Mouse (Mus musculus): ENCODE measurements around the gene Lrrc4b. TPM values are rescaled to one million over a fixed set of nuclear protein-coding genes. Genes with fewer than 3 reads are reported as not detected.
A peak's percentile ranks its signal among the peaks of the same experiment; 100 is the strongest.

Gene Lrrc4b
- polyA plus RNA-seq, 1 experiment from 2014 or later: 0.87 TPM

- Histone ChIP-seq H3K9ac (no peak overlapping the region), H3K27ac (no peak overlapping the region), H3K4me3 (no peak overlapping the region), H3K27me3 (no peaks in the 10 kb centered on the region), H3K4me2 (no peak overlapping the region), H3K36me3 (no peaks in the 10 kb centered on the region), H3K9me3 (no peaks in the 10 kb centered on the region), H3K4me1 (no peaks in the 10 kb centered on the region)
- 78% methylated on average over 4 of the region's 4 CpGs for WGBS
- no peak for ATAC-seq (ENCODE audit: insufficient number of reproducible peaks, low FRiP score, low TSS enrichment, low read depth)
These were observed 17.7 kb upstream of the Lrrc4b start for GRCm38 (mm10) chr7:44411144-44411543.

- no peak overlapping the region for H3K4me2 ChIP-seq
- no peaks in the 10 kb centered on the region for H3K4me1 ChIP-seq
- no peaks in the 10 kb centered on the region for H3K27me3 ChIP-seq
- H3K36me3 ChIP-seq: no peaks in the 10 kb centered on the region
- no peaks in the 10 kb centered on the region for H3K9me3 ChIP-seq
- no peak for ATAC-seq (ENCODE audit: insufficient number of reproducible peaks, low FRiP score, low TSS enrichment, low read depth)
- no peak overlapping the region for H3K9ac ChIP-seq
- WGBS: 79% methylated on average over 6 of the region's 6 CpGs
- no peak overlapping the region for H3K27ac ChIP-seq
- no peak overlapping the region for H3K4me3 ChIP-seq
These were observed 15.5 kb upstream of the Lrrc4b start for GRCm38 (mm10) chr7:44413307-44413706.

- Histone ChIP-seq H3K27me3 (peaks cover 77% of the 10 kb centered on the region), H3K4me2 (peak overlapping the region; percentile 86), H3K36me3 (no peaks in the 10 kb centered on the region), H3K4me1 (peaks cover 23% of the 10 kb centered on the region), H3K9me3 (no peaks in the 10 kb centered on the region), H3K27ac (no peak overlapping the region), H3K9ac (no peak overlapping the region), H3K4me3 (peak overlapping the region; percentile 60)
- 0 out of 2 replicates have a peak, but pooled peaks have one; percentile 11 for ATAC-seq (ENCODE audit: insufficient number of reproducible peaks, low FRiP score, low TSS enrichment, low read depth)
- 5% methylated on average over 8 of the region's 8 CpGs for WGBS
These were observed 1.2 kb upstream of the Lrrc4b start for GRCm38 (mm10) chr7:44427666-44428065.

- H3K36me3 ChIP-seq: no peaks in the 10 kb centered on the region
- no peak overlapping the region for H3K9ac ChIP-seq
- 2% methylated on average over 15 of the region's 38 CpGs for WGBS
- peaks cover 72% of the 10 kb centered on the region for H3K27me3 ChIP-seq
- H3K27ac ChIP-seq: no peak overlapping the region
- H3K4me2 ChIP-seq: peak overlapping the region; percentile 86
- no peaks in the 10 kb centered on the region for H3K9me3 ChIP-seq
- no peak for ATAC-seq (ENCODE audit: insufficient number of reproducible peaks, low FRiP score, low TSS enrichment, low read depth)
- peaks cover 23% of the 10 kb centered on the region for H3K4me1 ChIP-seq
- H3K4me3 ChIP-seq: peak overlapping the region; percentile 60
These were observed 457 bp upstream of the Lrrc4b start for GRCm38 (mm10) chr7:44428171-44428950.

- Histone ChIP-seq H3K4me1 (peaks cover 23% of the 10 kb centered on the region), H3K27ac (no peak overlapping the region), H3K9ac (peak overlapping the region; percentile 55), H3K4me2 (peak overlapping the region; percentile 86), H3K27me3 (peaks cover 75% of the 10 kb centered on the region), H3K9me3 (no peaks in the 10 kb centered on the region), H3K36me3 (no peaks in the 10 kb centered on the region), H3K4me3 (peak overlapping the region; percentile 60)
- 3% methylated on average over 31 of the region's 32 CpGs for WGBS
- ATAC-seq (ENCODE audit: insufficient number of reproducible peaks, low FRiP score, low TSS enrichment, low read depth): no peak
These were observed 993 bp downstream of the Lrrc4b start for GRCm38 (mm10) chr7:44429534-44430488.

GRCm38 (mm10) chr7:44432550-44432949 lies 3.7 kb downstream of the Lrrc4b start:
- no peak overlapping the region for H3K9ac ChIP-seq
- H3K4me1 ChIP-seq: peaks cover 22% of the 10 kb centered on the region
- H3K27ac ChIP-seq: no peak overlapping the region
- H3K36me3 ChIP-seq: no peaks in the 10 kb centered on the region
- H3K4me3 ChIP-seq: no peak overlapping the region
- 71% methylated on average over 6 of the region's 6 CpGs for WGBS
- no peak overlapping the region for H3K4me2 ChIP-seq
- H3K27me3 ChIP-seq: peaks cover 71% of the 10 kb centered on the region
- no peaks in the 10 kb centered on the region for H3K9me3 ChIP-seq
- no peak for ATAC-seq (ENCODE audit: insufficient number of reproducible peaks, low FRiP score, low TSS enrichment, low read depth)

GRCm38 (mm10) chr7:44433371-44433770 lies 4.6 kb downstream of the Lrrc4b start:
- H3K9ac ChIP-seq: no peak overlapping the region
- H3K4me3 ChIP-seq: no peak overlapping the region
- H3K4me2 ChIP-seq: no peak overlapping the region
- peaks cover 71% of the 10 kb centered on the region for H3K27me3 ChIP-seq
- H3K9me3 ChIP-seq: no peaks in the 10 kb centered on the region
- WGBS: 3% methylated on average over 7 of the region's 7 CpGs
- peak; percentile 36 for ATAC-seq (ENCODE audit: insufficient number of reproducible peaks, low FRiP score, low TSS enrichment, low read depth)
- H3K4me1 ChIP-seq: peaks cover 15% of the 10 kb centered on the region
- H3K27ac ChIP-seq: no peak overlapping the region
- no peaks in the 10 kb centered on the region for H3K36me3 ChIP-seq

GRCm38 (mm10) chr7:44434089-44434488 lies 5.3 kb downstream of the Lrrc4b start:
- no peak overlapping the region for H3K9ac ChIP-seq
- no peak overlapping the region for H3K27ac ChIP-seq
- ATAC-seq (ENCODE audit: insufficient number of reproducible peaks, low FRiP score, low TSS enrichment, low read depth): no peak
- peaks cover 12% of the 10 kb centered on the region for H3K4me1 ChIP-seq
- H3K9me3 ChIP-seq: no peaks in the 10 kb centered on the region
- no peaks in the 10 kb centered on the region for H3K36me3 ChIP-seq
- no peak overlapping the region for H3K4me3 ChIP-seq
- no peak overlapping the region for H3K4me2 ChIP-seq
- WGBS: 57% methylated on average over 9 of the region's 9 CpGs
- H3K27me3 ChIP-seq: peaks cover 67% of the 10 kb centered on the region

GRCm38 (mm10) chr7:44435796-44436195 lies 7.0 kb downstream of the Lrrc4b start:
- Histone ChIP-seq H3K9ac (no peak overlapping the region), H3K36me3 (no peaks in the 10 kb centered on the region), H3K27ac (no peak overlapping the region), H3K4me2 (no peak overlapping the region), H3K9me3 (no peaks in the 10 kb centered on the region), H3K4me1 (no peaks in the 10 kb centered on the region), H3K4me3 (no peak overlapping the region), H3K27me3 (peaks cover 67% of the 10 kb centered on the region)
- 68% methylated on average over 5 of the region's 5 CpGs for WGBS
- ATAC-seq (ENCODE audit: insufficient number of reproducible peaks, low FRiP score, low TSS enrichment, low read depth): no peak

- Histone ChIP-seq H3K36me3 (no peaks in the 10 kb centered on the region), H3K9me3 (no peaks in the 10 kb centered on the region), H3K4me1 (no peaks in the 10 kb centered on the region), H3K9ac (no peak overlapping the region), H3K27me3 (peaks cover 67% of the 10 kb centered on the region), H3K4me2 (no peak overlapping the region), H3K27ac (no peak overlapping the region), H3K4me3 (no peak overlapping the region)
- WGBS: 9% methylated on average over 1 of the region's 1 CpGs
- no peak for ATAC-seq (ENCODE audit: insufficient number of reproducible peaks, low FRiP score, low TSS enrichment, low read depth)
These were observed 7.4 kb downstream of the Lrrc4b start for GRCm38 (mm10) chr7:44436267-44436666.

- no peak overlapping the region for H3K4me3 ChIP-seq
- H3K27ac ChIP-seq: no peak overlapping the region
- no peak overlapping the region for H3K9ac ChIP-seq
- no peaks in the 10 kb centered on the region for H3K9me3 ChIP-seq
- H3K27me3 ChIP-seq: peaks cover 67% of the 10 kb centered on the region
- peaks cover 9% of the 10 kb centered on the region for H3K4me1 ChIP-seq
- H3K36me3 ChIP-seq: no peaks in the 10 kb centered on the region
- no peak overlapping the region for H3K4me2 ChIP-seq
- WGBS: 56% methylated on average over 1 of the region's 1 CpGs
- ATAC-seq (ENCODE audit: insufficient number of reproducible peaks, low FRiP score, low TSS enrichment, low read depth): no peak
These were observed 8.4 kb downstream of the Lrrc4b start for GRCm38 (mm10) chr7:44437188-44437587.

GRCm38 (mm10) chr7:44437933-44438332 lies 9.1 kb downstream of the Lrrc4b start:
- Histone ChIP-seq H3K4me3 (no peak overlapping the region), H3K9me3 (no peaks in the 10 kb centered on the region), H3K36me3 (no peaks in the 10 kb centered on the region), H3K4me1 (peaks cover 14% of the 10 kb centered on the region), H3K4me2 (no peak overlapping the region), H3K9ac (no peak overlapping the region), H3K27ac (no peak overlapping the region), H3K27me3 (peaks cover 69% of the 10 kb centered on the region)
- WGBS: 65% methylated on average over 8 of the region's 8 CpGs
- no peak for ATAC-seq (ENCODE audit: insufficient number of reproducible peaks, low FRiP score, low TSS enrichment, low read depth)

Data from limb, embryonic 15.5 days (tissue).